Mouse (Mus musculus): ENCODE data around the gene Tmco4. TPM values are rescaled to one million over a fixed set of nuclear protein-coding genes. Genes with fewer than 3 reads are reported as not detected.
"Not testable (repeated sequence)": the region's sequence is repeated elsewhere in the genome, so short reads cannot be mapped to it uniquely, and the experiment has no call there.

Tmco4 gene
- polyA plus RNA-seq, 1 experiment, result 29.4 TPM

GRCm38 (mm10) chr4:138971371-138971770, 1.3 kb upstream of the Tmco4 start:
- no peak for DNase-seq (ENCODE audit: low read depth, low spot score)
- 69% methylated on average over 6 of the region's 6 CpGs for WGBS

GRCm38 (mm10) chr4:138972139-138972826, 405 bp upstream of the Tmco4 start:
- 1% methylated on average over 20 of the region's 20 CpGs for WGBS
- peak; percentile 89 for DNase-seq (ENCODE audit: low read depth, low spot score)

- 56% methylated on average over 3 of the region's 3 CpGs for WGBS
- DNase-seq (ENCODE audit: low read depth, low spot score), result no peak
Observed at GRCm38 (mm10) chr4:138973719-138974115, 1.0 kb downstream of the Tmco4 start.

GRCm38 (mm10) chr4:138974540-138974939, 1.9 kb downstream of the Tmco4 start:
- WGBS, result 96% methylated on average over 2 of the region's 2 CpGs
- not testable (repeated sequence) for DNase-seq (ENCODE audit: low read depth, low spot score)

- no peak for DNase-seq (ENCODE audit: low read depth, low spot score)
- WGBS, result 48% methylated on average over 3 of the region's 3 CpGs
Observed at GRCm38 (mm10) chr4:138975194-138975593, 2.5 kb downstream of the Tmco4 start.

- 78% methylated on average over 6 of the region's 6 CpGs for WGBS
- DNase-seq (ENCODE audit: low read depth, low spot score), result no peak
Observed at GRCm38 (mm10) chr4:138976046-138976445, 3.4 kb downstream of the Tmco4 start.

GRCm38 (mm10) chr4:138980021-138980420, 7.3 kb downstream of the Tmco4 start:
- no peak for DNase-seq (ENCODE audit: low read depth, low spot score)
- WGBS, result 76% methylated on average over 8 of the region's 8 CpGs

GRCm38 (mm10) chr4:138980771-138981420, 8.2 kb downstream of the Tmco4 start:
- DNase-seq (ENCODE audit: low read depth, low spot score), result no peak
- WGBS, result 30% methylated on average over 12 of the region's 12 CpGs

GRCm38 (mm10) chr4:138983422-138983821, 10.7 kb downstream of the Tmco4 start:
- no peak for DNase-seq (ENCODE audit: low read depth, low spot score)
- WGBS, result 31% methylated on average over 3 of the region's 3 CpGs

- DNase-seq (ENCODE audit: low read depth, low spot score), result no peak
- 86% methylated on average over 7 of the region's 7 CpGs for WGBS
Observed at GRCm38 (mm10) chr4:138984744-138985143, 12.1 kb downstream of the Tmco4 start.

- 85% methylated on average over 5 of the region's 5 CpGs for WGBS
- DNase-seq (ENCODE audit: low read depth, low spot score), result no peak
Observed at GRCm38 (mm10) chr4:138986280-138986679, 13.6 kb downstream of the Tmco4 start.

- no peak for DNase-seq (ENCODE audit: low read depth, low spot score)
- WGBS, result 41% methylated on average over 3 of the region's 3 CpGs
Observed at GRCm38 (mm10) chr4:138994389-138994788, 21.7 kb downstream of the Tmco4 start.

GRCm38 (mm10) chr4:138996410-138996809, 23.7 kb downstream of the Tmco4 start:
- WGBS, result 88% methylated on average over 5 of the region's 5 CpGs
- no peak for DNase-seq (ENCODE audit: low read depth, low spot score)

GRCm38 (mm10) chr4:138997121-138997520, 24.4 kb downstream of the Tmco4 start:
- WGBS, result 92% methylated on average over 4 of the region's 4 CpGs
- DNase-seq (ENCODE audit: low read depth, low spot score), result no peak

GRCm38 (mm10) chr4:138998611-138999010, 25.9 kb downstream of the Tmco4 start:
- no peak for DNase-seq (ENCODE audit: low read depth, low spot score)
- WGBS, result 67% methylated on average over 11 of the region's 11 CpGs

GRCm38 (mm10) chr4:139001026-139001425, 28.3 kb downstream of the Tmco4 start:
- WGBS, result 77% methylated on average over 2 of the region's 2 CpGs
- no peak for DNase-seq (ENCODE audit: low read depth, low spot score)

GRCm38 (mm10) chr4:139001433-139001832, 28.7 kb downstream of the Tmco4 start:
- DNase-seq (ENCODE audit: low read depth, low spot score), result no peak
- WGBS, result 9% methylated on average over 6 of the region's 6 CpGs

GRCm38 (mm10) chr4:139004067-139004466, 31.4 kb downstream of the Tmco4 start:
- WGBS, result 85% methylated on average over 8 of the region's 8 CpGs
- DNase-seq (ENCODE audit: low read depth, low spot score), result no peak

GRCm38 (mm10) chr4:139005214-139005613, 32.5 kb downstream of the Tmco4 start:
- no peak for DNase-seq (ENCODE audit: low read depth, low spot score)
- 72% methylated on average over 5 of the region's 6 CpGs for WGBS

GRCm38 (mm10) chr4:139007353-139007752, 34.7 kb downstream of the Tmco4 start:
- WGBS, result 76% methylated on average over 3 of the region's 3 CpGs
- DNase-seq (ENCODE audit: low read depth, low spot score), result no peak

- WGBS, result 62% methylated on average over 6 of the region's 6 CpGs
- no peak for DNase-seq (ENCODE audit: low read depth, low spot score)
Observed at GRCm38 (mm10) chr4:139007981-139008536, 35.4 kb downstream of the Tmco4 start.
